Mouse (Mus musculus) C2C12 (cell line): Measurements from ENCODE around the gene Glipr1. TPM values are rescaled to one million over a fixed set of nuclear protein-coding genes. Genes with fewer than 3 reads are reported as not detected.

ENCODE experiments used
- H3K27me3 ChIP-seq: one replicate; pipeline ENCODE4 v1.6.1; 2011; ENCODE audit not compliant: control insufficient read depth, insufficient read depth, insufficient read length
- H3K36me3 ChIP-seq: one replicate; pipeline ENCODE4 v1.6.1; 2011; ENCODE audit not compliant: control insufficient read depth, insufficient read depth
- H3K4me3 ChIP-seq: one replicate; pipeline ENCODE4 v1.5.1; 2011; ENCODE audit warnings: mild to moderate bottlenecking, control low read depth; ENCODE audit not compliant: poor library complexity, insufficient read depth, severe bottlenecking
- H3K79me2 ChIP-seq: one replicate; pipeline ENCODE4 v1.6.1; 2011; ENCODE audit not compliant: control insufficient read depth, insufficient read depth
- H3K79me3 ChIP-seq: one replicate; pipeline ENCODE4 v1.6.1; 2011; ENCODE audit warnings: low read depth, control low read depth
- H3ac ChIP-seq: one replicate; pipeline ENCODE3; 2011; ENCODE audit warnings: low read depth; ENCODE audit not compliant: control insufficient read depth, insufficient read length
- CEBPB ChIP-seq: IDR thresholded peaks from one replicate; pipeline ENCODE4 v1.6.1; 2011; ENCODE audit warnings: low read depth, mild to moderate bottlenecking, control low read depth, moderate library complexity
- MAX ChIP-seq: IDR thresholded peaks from one replicate; pipeline ENCODE4 v1.6.1; 2011; ENCODE audit warnings: mild to moderate bottlenecking, control low read depth
- MYOD1 ChIP-seq: IDR thresholded peaks from one replicate; pipeline ENCODE4 v1.6.1; 2011; ENCODE audit warnings: low read depth; ENCODE audit not compliant: control insufficient read depth, insufficient read length
- USF1 ChIP-seq: IDR thresholded peaks from one replicate; pipeline ENCODE4 v1.6.1; 2011; ENCODE audit warnings: low read depth, mild to moderate bottlenecking, control low read depth, moderate library complexity
- polyA plus RNA-seq: library from polyadenylated mRNA; unstranded; fragments of >200 nt; fragmentation: generic; extraction: Trizol; gene quantifications from one replicate; pipeline ENCODE4 v1.2.1, GENCODE M21; 2012; ENCODE audit warnings: missing spikeins

Gene Glipr1
- polyA plus RNA-seq, 1 experiment = 10.3 TPM

- no peaks in the 10 kb centered on the region for H3K79me3 ChIP-seq
- peak overlapping the region; percentile 20 for H3ac ChIP-seq
- H3K27me3 ChIP-seq = no peaks in the 10 kb centered on the region
- H3K4me3 ChIP-seq = no peak overlapping the region
- no peaks in the 10 kb centered on the region for H3K79me2 ChIP-seq
- TF ChIP-seq CEBPB (peak; percentile 1), MYOD1 (peak; percentile 40), MAX (no peak)
- H3K36me3 ChIP-seq = no peaks in the 10 kb centered on the region
Observed at GRCm38 (mm10) chr10:111936491-111937145, 65.8 kb downstream of the Glipr1 start.

- no peak for TF ChIP-seq USF1
- H3K36me3 ChIP-seq = no peaks in the 10 kb centered on the region
- no peaks in the 10 kb centered on the region for H3K27me3 ChIP-seq
- H3K79me3 ChIP-seq = no peaks in the 10 kb centered on the region
- H3K79me2 ChIP-seq = no peaks in the 10 kb centered on the region
- H3ac ChIP-seq = no peak overlapping the region
- no peak overlapping the region for H3K4me3 ChIP-seq
Observed at GRCm38 (mm10) chr10:111936021-111936420, 66.4 kb downstream of the Glipr1 start.

Other genes with a start within 250 kb of the Glipr1 start
- 10.2 TPM for gene Krr1, start 30.0 kb downstream of the Glipr1 start, polyA plus RNA-seq
- not detected for gene Glipr1l1, start 57.6 kb upstream of the Glipr1 start, polyA plus RNA-seq
- not detected for gene Glipr1l2, start 80.7 kb upstream of the Glipr1 start, polyA plus RNA-seq
- gene Glipr1l3, start 157.7 kb upstream of the Glipr1 start, polyA plus RNA-seq = not detected
- gene Caps2, start 161.0 kb upstream of the Glipr1 start, polyA plus RNA-seq = 0.01 TPM